Mouse (Mus musculus) brain, embryonic 14.5 days (tissue): ENCODE measurements around the gene Ppid.

Experiments
- CTCF ChIP-seq: fragments of 200-500 bp; IDR thresholded peaks from 2 replicates; pipeline ENCODE4 v1.5.1; 2012; ENCODE audit warnings: inconsistent platforms, mild to moderate bottlenecking, moderate library complexity, borderline replicate concordance; ENCODE audit not compliant: insufficient read depth, insufficient read length; ENCODE audit errors: extremely low read depth
- POLR2A ChIP-seq: fragments of 200-500 bp; IDR thresholded peaks from 2 replicates; pipeline ENCODE4 v1.6.1; 2012; ENCODE audit warnings: mild to moderate bottlenecking, inconsistent platforms, borderline replicate concordance; ENCODE audit not compliant: poor library complexity, insufficient read depth, insufficient read length, severe bottlenecking; ENCODE audit errors: extremely low read depth

- TF ChIP-seq CTCF (no peak), POLR2A (no peak)
Measured at GRCm38 (mm10) chr3:79559021-79559772, 31.9 kb upstream of the Ppid start.
